8 mouse cellular contexts compared by ENCODE assay signal in genomic region chr7:46639692-46640031, GRCm38 (mm10). TPM values are rescaled to one million over a fixed set of nuclear protein-coding genes. Genes with fewer than 3 reads are reported as not detected.
DNase-seq lines count a peak whose midpoint lies in the region; ATAC-seq and TF ChIP-seq lines count a peak whose summit lies in the region.

TSS of gene Sergef (minus strand) at chr7:46639807.

- H3K4me1 ChIP-seq in MEL (ENCODE audit: control insufficient read depth in 1 of 2, insufficient read depth in 2 of 2, low read length in 2 of 2), result 0 out of 4 replicates have a peak, but pooled peaks cover 0 to 8% of the 10 kb centered on the region in 2 experiments
- 0 out of 2 replicates have a peak, but pooled peaks cover 7% of the 10 kb centered on the region for H3K4me1 ChIP-seq in forebrain, embryonic 14.5 days (ENCODE audit: control insufficient read depth, insufficient read depth, low read length)
- H3K4me1 ChIP-seq in lung, embryonic 14.5 days (ENCODE audit: insufficient read depth), result peaks cover 5% of the 10 kb centered on the region; the same call in 1 of the 2 replicates
- H3K4me1 ChIP-seq in olfactory bulb, adult 2 months (ENCODE audit: control insufficient read depth, insufficient read depth, low read length), result peaks cover 5% of the 10 kb centered on the region; the same call in 1 of the 2 replicates

- H3K4me2 ChIP-seq in forebrain, embryonic 14.5 days (ENCODE audit: low read length), result peak within 1 kb of the TSS; percentile 65
- H3K4me2 ChIP-seq in lung, embryonic 14.5 days, result peak within 1 kb of the TSS; percentile 70

- intact Hi-C loops in heart, postnatal 14 days (cut with DNase I), result no loop called here

- no peaks in the 10 kb centered on the region for H3K36me3 ChIP-seq in MEL (ENCODE audit: control insufficient read depth in 1 of 2, insufficient read depth in 2 of 2, low read length in 2 of 2)
- peaks cover 1% of the 10 kb centered on the region; the same call in 1 of the 2 replicates for H3K36me3 ChIP-seq in forebrain, embryonic 14.5 days (ENCODE audit: control insufficient read depth, insufficient read depth, low read length)
- H3K36me3 ChIP-seq in lung, embryonic 14.5 days (ENCODE audit: insufficient read depth), result no peaks in the 10 kb centered on the region

- peak; percentile 93 for DNase-seq in MEL (ENCODE audit: low read depth, low spot score)
- DNase-seq in cerebellum, adult 11 months, result peak; percentile 92
- peak; percentile 93 for DNase-seq in forebrain, embryonic 14.5 days (ENCODE audit: low spot score)
- peak; percentile 90 for DNase-seq in heart, postnatal 14 days
- peak; percentile 89 to 90 for DNase-seq in layer of hippocampus, adult 18-20 months (ENCODE audit: low spot score in 2 of 2)
- DNase-seq in lung, embryonic 14.5 days, result peak; percentile 93
- peak; percentile 88 to 91 for DNase-seq in thymus, postnatal 36 days

- TF ChIP-seq POLR2A in MEL (IDR thresholded peaks at IDR 0.05; ENCODE audit: control insufficient read depth in 1 of 2, insufficient read depth in 1 of 2, low read depth in 1 of 2, low read length in 2 of 2, poor library complexity in 1 of 2), result peak; percentile 81 to 97
- TF ChIP-seq POLR2A in olfactory bulb, adult 2 months (IDR thresholded peaks at IDR 0.05; ENCODE audit: insufficient read depth, low read depth, low read length), result peak; percentile 49

- H3K4me3 ChIP-seq in MEL (ENCODE audit: control insufficient read depth in 1 of 2, insufficient read depth in 1 of 2, low read depth in 2 of 2, low read length in 2 of 2), result peak within 1 kb of the TSS; percentile 69 to 77
- H3K4me3 ChIP-seq in forebrain, embryonic 14.5 days (ENCODE audit: low read depth, low read length), result peak within 1 kb of the TSS; percentile 55
- peak within 1 kb of the TSS; percentile 52 for H3K4me3 ChIP-seq in lung, embryonic 14.5 days (ENCODE audit: low read depth, low read length)
- H3K4me3 ChIP-seq in olfactory bulb, adult 2 months (ENCODE audit: insufficient read depth, low read depth, low read length), result peak within 1 kb of the TSS; percentile 68

- H3K27ac ChIP-seq in MEL (ENCODE audit: control insufficient read depth, low read depth, low read length), result no peak within 1 kb of the TSS
- H3K27ac ChIP-seq in forebrain, embryonic 14.5 days (ENCODE audit: low read depth, low read length), result peak within 1 kb of the TSS; percentile 77
- no peak within 1 kb of the TSS for H3K27ac ChIP-seq in lung, embryonic 14.5 days (ENCODE audit: low read depth)
- peak within 1 kb of the TSS; percentile 69 for H3K27ac ChIP-seq in olfactory bulb, adult 2 months (ENCODE audit: insufficient read depth, low read depth, low read length)

- no peaks in the 10 kb centered on the region for H3K79me2 ChIP-seq in MEL (ENCODE audit: control insufficient read depth, insufficient read depth, low read length, poor library complexity)

- H3K27me3 ChIP-seq in MEL (ENCODE audit: control insufficient read depth in 1 of 2, insufficient read depth in 2 of 2, low read length in 2 of 2), result no peaks in the 10 kb centered on the region
- no peaks in the 10 kb centered on the region for H3K27me3 ChIP-seq in forebrain, embryonic 14.5 days (replicated peaks; ENCODE audit: control insufficient read depth, insufficient read depth, low read length)
- H3K27me3 ChIP-seq in lung, embryonic 14.5 days (ENCODE audit: insufficient read depth, low read length), result peaks cover 4% of the 10 kb centered on the region; the same call in 1 of the 2 replicates

- H3K9me3 ChIP-seq in MEL (replicated peaks; ENCODE audit: insufficient read depth, low read length), result no peaks in the 10 kb centered on the region
- no peaks in the 10 kb centered on the region for H3K9me3 ChIP-seq in forebrain, embryonic 14.5 days (replicated peaks; ENCODE audit: control insufficient read depth, low read length)
- H3K9me3 ChIP-seq in lung, embryonic 14.5 days (ENCODE audit: low read depth, low read length), result no peaks in the 10 kb centered on the region

- TF ChIP-seq EP300 in MEL (IDR thresholded peaks at IDR 0.05; ENCODE audit: low read depth in 1 of 2, low read length in 2 of 2), result no peak

- peak within 1 kb of the TSS; percentile 76 for H3K9ac ChIP-seq in MEL (ENCODE audit: control insufficient read depth, low read depth, low read length, poor library complexity, severe bottlenecking)
- H3K9ac ChIP-seq in forebrain, embryonic 14.5 days (ENCODE audit: low read length), result peak within 1 kb of the TSS; percentile 81
- peak within 1 kb of the TSS; percentile 59 for H3K9ac ChIP-seq in lung, embryonic 14.5 days

- ATAC-seq in forebrain, embryonic 14.5 days, result peak; percentile 97
- peak; percentile 97 for ATAC-seq in lung, embryonic 14.5 days (ENCODE audit: insufficient read depth)

- whole genome bisulfite sequencing in forebrain, embryonic 14.5 days, result 2% methylated on average over 30 of the region's 30 CpGs
- under 1% methylated on average over 30 of the region's 30 CpGs for WGBS in lung, embryonic 14.5 days
- under 1% methylated on average over 30 of the region's 30 CpGs for WGBS in olfactory bulb, adult 2 months

- no peak for TF ChIP-seq RAD21 in MEL (IDR thresholded peaks at IDR 0.05; ENCODE audit: low read depth, low read length)

- no peak for TF ChIP-seq CTCF in MEL (IDR thresholded peaks at IDR 0.05 in 2 of 3, conservative IDR thresholded peaks at IDR 0.05 in 1 of 3; ENCODE audit: control insufficient read depth in 1 of 3, insufficient read depth in 1 of 3, low read depth in 2 of 3, low read length in 3 of 3, poor library complexity in 1 of 3, severe bottlenecking in 1 of 3)
- TF ChIP-seq CTCF in lung, embryonic 14.5 days (IDR thresholded peaks at IDR 0.05; ENCODE audit: low read depth), result no peak
- TF ChIP-seq CTCF in olfactory bulb, adult 2 months (IDR thresholded peaks at IDR 0.05; ENCODE audit: insufficient read depth, low read depth, low read length), result no peak

TF ChIP-seq in MEL, 35 proteins besides CTCF, POLR2A, EP300 and RAD21 (continues in another document):
- TF ChIP-seq ZKSCAN1 (IDR thresholded peaks at IDR 0.05; ENCODE audit: low read depth, low read length), result no peak
- no peak for TF ChIP-seq ZNF384 (IDR thresholded peaks at IDR 0.05; ENCODE audit: low read depth, low read length)
- TF ChIP-seq RCOR1 (IDR thresholded peaks at IDR 0.05; ENCODE audit: low read depth, low read length), result no peak
- TF ChIP-seq TCF12 (IDR thresholded peaks at IDR 0.05; ENCODE audit: low read depth, low read length), result peak; percentile 18; the same call in 1 of the 2 replicates
- no peak; the same call in 1 of the 2 replicates for TF ChIP-seq POLR2AphosphoS2 (IDR thresholded peaks at IDR 0.05; ENCODE audit: low read length)
- no peak for TF ChIP-seq GABPA (IDR thresholded peaks at IDR 0.05; ENCODE audit: low read depth, low read length)
- no peak for TF ChIP-seq CHD2 (IDR thresholded peaks at IDR 0.05; ENCODE audit: low read length)
- TF ChIP-seq CHD1 (IDR thresholded peaks at IDR 0.05; ENCODE audit: low read depth, low read length), result no peak
- TF ChIP-seq HCFC1 (IDR thresholded peaks at IDR 0.05; ENCODE audit: low read depth, low read length), result peak; percentile 66
- TF ChIP-seq JUND (IDR thresholded peaks at IDR 0.05; ENCODE audit: low read depth, low read length), result no peak
- TF ChIP-seq TAL1 (IDR thresholded peaks at IDR 0.05; ENCODE audit: low read length), result no peak
- TF ChIP-seq MEF2A (IDR thresholded peaks at IDR 0.05; ENCODE audit: extremely low read depth, insufficient replicate concordance, low read depth, low read length, poor library complexity, severe bottlenecking), result peak; percentile 23; the same call in 1 of the 2 replicates
- TF ChIP-seq ZMIZ1 (IDR thresholded peaks at IDR 0.05; ENCODE audit: low read depth, low read length), result peak; percentile 60; the same call in 1 of the 2 replicates
- peak; percentile 84 for TF ChIP-seq SIN3A (IDR thresholded peaks at IDR 0.05; ENCODE audit: low read length)
- peak; percentile 79 for TF ChIP-seq MXI1 (IDR thresholded peaks at IDR 0.05; ENCODE audit: low read depth, low read length)
- no peak for TF ChIP-seq MYB (IDR thresholded peaks at IDR 0.05; ENCODE audit: low read depth, low read length)
- TF ChIP-seq ELF1 (IDR thresholded peaks at IDR 0.05; ENCODE audit: low read depth, low read length), result peak; percentile 93
- peak; percentile 59; the same call in 1 of the 2 replicates for TF ChIP-seq NRF1 (IDR thresholded peaks at IDR 0.05; ENCODE audit: insufficient read depth, low read depth, low read length, poor library complexity, severe bottlenecking)
- TF ChIP-seq NELFE (IDR thresholded peaks at IDR 0.05; ENCODE audit: low read depth, low read length), result peak; percentile 80
- TF ChIP-seq ZC3H11A (IDR thresholded peaks at IDR 0.05; ENCODE audit: low read depth, low read length), result no peak
- no peak for TF ChIP-seq MAFK (IDR thresholded peaks at IDR 0.05; ENCODE audit: borderline replicate concordance, low read depth, low read length)
- TF ChIP-seq USF1 (IDR thresholded peaks at IDR 0.05; ENCODE audit: low read depth, low read length), result 0 out of 2 replicates have a peak, but pooled peaks have one; percentile 18
- TF ChIP-seq TBP (IDR thresholded peaks at IDR 0.05; ENCODE audit: low read depth, low read length), result no peak
- TF ChIP-seq POLR2AphosphoS5 (IDR thresholded peaks at IDR 0.05; ENCODE audit: borderline replicate concordance, low read depth, low read length), result no peak
- no peak for TF ChIP-seq MYC (IDR thresholded peaks at IDR 0.05; ENCODE audit: low read depth, low read length)
- TF ChIP-seq MAX (IDR thresholded peaks at IDR 0.05; ENCODE audit: low read length), result no peak
- no peak for TF ChIP-seq SMC3 (IDR thresholded peaks at IDR 0.05; ENCODE audit: low read depth, low read length)
- no peak for TF ChIP-seq MAZ (IDR thresholded peaks at IDR 0.05; ENCODE audit: low read depth, low read length)
- no peak for TF ChIP-seq UBTF (IDR thresholded peaks at IDR 0.05; ENCODE audit: borderline replicate concordance, insufficient read depth, low read depth, low read length)
- TF ChIP-seq GATA1 (IDR thresholded peaks at IDR 0.05; ENCODE audit: low read depth, low read length), result no peak
- no peak for TF ChIP-seq E2F4 (IDR thresholded peaks at IDR 0.05; ENCODE audit: borderline replicate concordance, low read depth, low read length)

RNA-seq across cellular contexts. Expression of gene Sergef, which starts in this region (rescaled TPM):
- 7.0 and 7.6 TPM in 2 replicates for total RNA-seq in MEL (2012; rRNA removed)
- polyA plus RNA-seq in MEL (2012; ENCODE audit: insufficient read depth in 1 of 2, insufficient read length in 2 of 2, low read depth in 1 of 2, low replicate concordance in 2 of 2, missing spikeins in 1 of 2), result 10 to 100 TPM in 1 of 2 experiments, not detected in 1; 11.7 TPM
- 23.4 and 26.1 TPM in 2 replicates for polyA plus RNA-seq in forebrain, embryonic 14.5 days (2014; fragmentation: Nextera tagmentation; extraction: Ambion mirVana)
- total RNA-seq in heart, postnatal 14 days (2021), result 1 to 10 TPM; 3.7 to 4.1 TPM
- 10 to 100 TPM; 47.9 to 50.8 TPM for total RNA-seq in layer of hippocampus, adult 18-20 months (2021)
- polyA plus RNA-seq in lung, embryonic 14.5 days (2014; fragmentation: Nextera tagmentation; extraction: Ambion mirVana), result 10.6 and 12.7 TPM in 2 replicates
- not detected in 2 replicates for polyA plus RNA-seq in olfactory bulb, adult 2 months (2012; ENCODE audit: insufficient read depth, insufficient read length, low replicate concordance, missing spikeins)

Comparison
In these comparisons a context has a peak if more than half of its experiments do, and no peak if none do; other contexts are left out.
1. H3K27ac ChIP-seq: peak in forebrain, embryonic 14.5 days (single experiment) and olfactory bulb, adult 2 months (single experiment); none in MEL (single experiment) and lung, embryonic 14.5 days (single experiment).
2. Peak in every context shown above with its lines, with median percentiles within 50 percentile points of each other: DNase-seq, H3K4me3 ChIP-seq and H3K9ac ChIP-seq.